Mouse (Mus musculus) hindbrain, embryonic 14.5 days (tissue): ENCODE measurements around the gene Itgam. TPM values are rescaled to one million over a fixed set of nuclear protein-coding genes. Genes with fewer than 3 reads are reported as not detected.
"Not testable (repeated sequence)": the region's sequence is repeated elsewhere in the genome, so short reads cannot be mapped to it uniquely, and the experiment has no call there.

Source experiments
- ATAC-seq: fragments of 200-750 bp; cut with Nextera tagmentation; 2 replicates; pipeline ENCODE4 v1.8.0; 2017; ENCODE audit warnings: moderate number of reproducible peaks, mild to moderate bottlenecking, moderate TSS enrichment, moderate library complexity; ENCODE audit not compliant: low FRiP score
- DNase-seq: peaks from one replicate; pipeline ENCODE4 v3.0.0-alpha.2; 2015; ENCODE audit warnings: low spot score
- H3K27ac ChIP-seq: fragments of 300-500 bp; sonication (generic); 2 replicates; pipeline ENCODE4 v1.5.1; 2014; ENCODE audit warnings: mild to moderate bottlenecking, moderate library complexity
- H3K27me3 ChIP-seq: fragments of 300-500 bp; sonication (generic); 2 replicates; pipeline ENCODE4 v1.6.1; 2014; ENCODE audit warnings: mild to moderate bottlenecking, low read length, mixed read lengths; ENCODE audit not compliant: control insufficient read depth, insufficient read depth
- H3K36me3 ChIP-seq: fragments of 300-500 bp; sonication (generic); replicated peaks from 2 replicates; pipeline ENCODE4 v1.6.1; 2014; ENCODE audit not compliant: control insufficient read depth, insufficient read depth
- H3K4me1 ChIP-seq: fragments of 300-500 bp; sonication (generic); replicated peaks from 2 replicates; pipeline ENCODE4 v1.6.1; 2014; ENCODE audit warnings: antibody characterized with exemption, low read length, mixed read lengths; ENCODE audit not compliant: control insufficient read depth, insufficient read depth
- H3K4me2 ChIP-seq: fragments of 300-500 bp; sonication (generic); replicated peaks from 2 replicates; pipeline ENCODE4 v1.6.1; 2014; ENCODE audit warnings: mild to moderate bottlenecking, moderate library complexity
- H3K4me3 ChIP-seq: fragments of 300-500 bp; sonication (generic); replicated peaks from 2 replicates; pipeline ENCODE4 v1.5.1; 2014; ENCODE audit warnings: mild to moderate bottlenecking, low read length
- H3K9ac ChIP-seq: fragments of 300-500 bp; sonication (generic); 2 replicates; pipeline ENCODE4 v1.6.1; 2014
- H3K9me3 ChIP-seq: fragments of 300-500 bp; sonication (generic); 2 replicates; pipeline ENCODE4 v1.6.1; 2016; ENCODE audit warnings: low read length; ENCODE audit not compliant: control insufficient read depth
- WGBS: fragments of 180-500 bp; shearing (Covaris S2); extraction: QIAGEN DNeasy Blood & Tissue Kit; methylation state at CpG from one replicate; pipeline ENCODE4 v1.1.7; 2014; 5-methylcytosine and 5-hydroxymethylcytosine counted together
- polyA plus RNA-seq: library from polyadenylated mRNA; unstranded; fragments of >200 nt; fragmentation: Nextera tagmentation; extraction: Ambion mirVana; gene quantifications from 2 replicates; pipeline ENCODE4 v1.2.1, GENCODE M21; 2014

The Itgam gene
- polyA plus RNA-seq, result 0.60 and 0.88 TPM in 2 replicates

- no peaks in the 10 kb centered on the region for H3K4me1 ChIP-seq
- no peaks in the 10 kb centered on the region for H3K27me3 ChIP-seq
- H3K9me3 ChIP-seq, result no peaks in the 10 kb centered on the region
- H3K27ac ChIP-seq, result no peak within 1 kb of the TSS
- ATAC-seq, result no peak
- no peak within 1 kb of the TSS for H3K9ac ChIP-seq
- DNase-seq, result no peak
- H3K36me3 ChIP-seq, result no peaks in the 10 kb centered on the region
- no peak within 1 kb of the TSS for H3K4me3 ChIP-seq
- H3K4me2 ChIP-seq, result no peak within 1 kb of the TSS
- 93% methylated on average over 7 of the region's 7 CpGs for WGBS
Measured at GRCm38 (mm10) chr7:128062456-128062855, at the start of gene Itgam, which contains the start of gene Gm49368. Itgam (plus strand) TSS chr7:128062640. Gm49368 (plus strand) TSS chr7:128062683.

DNA sequence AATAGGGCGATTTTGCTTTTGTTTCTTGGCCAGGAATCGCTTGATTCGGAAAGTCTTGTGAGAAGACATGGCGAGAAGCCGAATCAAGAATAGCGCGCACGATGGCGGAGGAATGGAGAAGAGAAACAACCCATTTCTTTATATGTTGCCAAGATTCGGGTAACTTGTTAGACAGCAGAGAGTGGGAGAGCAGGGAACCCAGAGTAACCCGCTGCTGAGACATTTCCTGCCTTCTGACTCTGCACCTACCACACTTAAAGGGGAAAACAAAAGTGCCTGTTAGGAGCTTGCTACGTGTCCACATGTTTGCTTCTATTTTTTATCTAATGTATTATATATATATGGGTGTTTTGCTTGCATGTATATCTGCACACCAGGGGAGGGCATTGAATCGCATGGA lies 49.3 kb upstream of the Itgam start:
- Histone ChIP-seq H3K27me3 (no peaks in the 10 kb centered on the region), H3K4me1 (no peaks in the 10 kb centered on the region), H3K4me3 (no peak overlapping the region), H3K9me3 (no peaks in the 10 kb centered on the region), H3K27ac (no peak overlapping the region), H3K36me3 (no peaks in the 10 kb centered on the region), H3K9ac (no peak overlapping the region), H3K4me2 (no peak overlapping the region)
- ATAC-seq, result no peak
- WGBS, result 91% methylated on average over 13 of the region's 13 CpGs
- DNase-seq, result no peak

DNA sequence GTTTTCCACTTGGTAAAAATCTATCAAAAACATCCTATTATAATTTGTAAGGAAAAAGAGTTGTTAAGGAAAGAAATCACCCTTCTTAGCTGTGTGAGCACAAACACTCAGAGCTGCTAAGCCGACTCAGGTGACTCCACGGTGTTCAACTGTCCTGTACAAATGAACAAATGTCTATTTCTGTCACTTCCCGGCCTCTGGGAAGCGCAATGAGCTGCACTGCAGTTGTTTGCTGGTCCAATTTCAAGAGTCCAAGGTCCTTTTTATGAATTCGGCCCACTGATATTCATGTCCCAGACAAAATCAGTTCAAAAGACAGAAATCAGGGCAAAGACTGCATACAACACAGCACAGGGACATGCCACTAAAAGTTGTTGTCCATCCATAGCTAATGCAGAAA lies 46.3 kb upstream of the Itgam start:
- not testable (repeated sequence) for H3K4me2 ChIP-seq, ATAC-seq, DNase-seq, H3K9me3 ChIP-seq, H3K4me1 ChIP-seq, H3K27me3 ChIP-seq, H3K9ac ChIP-seq, H3K4me3 ChIP-seq, H3K27ac ChIP-seq, H3K36me3 ChIP-seq
- 85% methylated on average over 5 of the region's 5 CpGs for WGBS

- ATAC-seq, result no peak
- no peak for DNase-seq
- no peaks in the 10 kb centered on the region for H3K27me3 ChIP-seq
- H3K9ac ChIP-seq, result no peak overlapping the region
- H3K36me3 ChIP-seq, result no peaks in the 10 kb centered on the region
- no peaks in the 10 kb centered on the region for H3K4me1 ChIP-seq
- no peak overlapping the region for H3K4me2 ChIP-seq
- H3K27ac ChIP-seq, result no peak overlapping the region
- no peaks in the 10 kb centered on the region for H3K9me3 ChIP-seq
- H3K4me3 ChIP-seq, result no peak overlapping the region
- WGBS, result 91% methylated on average over 6 of the region's 6 CpGs
Measured at GRCm38 (mm10) chr7:128016650-128017049, 45.8 kb upstream of the Itgam start.

- Histone ChIP-seq H3K4me2 (no peak overlapping the region), H3K9me3 (no peaks in the 10 kb centered on the region), H3K27me3 (no peaks in the 10 kb centered on the region), H3K27ac (no peak overlapping the region), H3K4me1 (no peaks in the 10 kb centered on the region), H3K4me3 (no peak overlapping the region), H3K36me3 (no peaks in the 10 kb centered on the region), H3K9ac (no peak overlapping the region)
- ATAC-seq, result no peak
- no peak for DNase-seq
- WGBS, result 93% methylated on average over 3 of the region's 3 CpGs
Measured at GRCm38 (mm10) chr7:128018275-128018674, 44.2 kb upstream of the Itgam start.

- no peaks in the 10 kb centered on the region for H3K36me3 ChIP-seq
Measured at GRCm38 (mm10) chr7:128019187-128019586, 43.3 kb upstream of the Itgam start.

GRCm38 (mm10) chr7:128022974-128023373 lies 39.5 kb upstream of the Itgam start:
- H3K9me3 ChIP-seq, result no peaks in the 10 kb centered on the region
- no peak for ATAC-seq
- no peak overlapping the region for H3K4me2 ChIP-seq
- H3K4me3 ChIP-seq, result no peak overlapping the region
- DNase-seq, result no peak
- WGBS, result 66% methylated on average over 8 of the region's 8 CpGs
- no peaks in the 10 kb centered on the region for H3K27me3 ChIP-seq
- no peak overlapping the region for H3K27ac ChIP-seq
- H3K4me1 ChIP-seq, result no peaks in the 10 kb centered on the region
- no peaks in the 10 kb centered on the region for H3K36me3 ChIP-seq
- H3K9ac ChIP-seq, result no peak overlapping the region

More at GRCm38 (mm10) chr7:128019187-128019586, 43.3 kb upstream of the Itgam start:
- H3K4me1 ChIP-seq, result no peaks in the 10 kb centered on the region
- no peak overlapping the region for H3K9ac ChIP-seq
- no peak for ATAC-seq
- H3K4me2 ChIP-seq, result no peak overlapping the region
- no peaks in the 10 kb centered on the region for H3K9me3 ChIP-seq
- no peak overlapping the region for H3K27ac ChIP-seq
- DNase-seq, result no peak
- H3K4me3 ChIP-seq, result no peak overlapping the region
- H3K27me3 ChIP-seq, result no peaks in the 10 kb centered on the region
- WGBS, result 85% methylated on average over 2 of the region's 2 CpGs

- H3K4me2 ChIP-seq, result no peak overlapping the region
- WGBS, result 94% methylated on average over 4 of the region's 4 CpGs
- ATAC-seq (no peak), DNase-seq (no peak)
- H3K27ac ChIP-seq, result no peak overlapping the region
- no peaks in the 10 kb centered on the region for H3K27me3 ChIP-seq
- no peak overlapping the region for H3K4me3 ChIP-seq
- H3K9me3 ChIP-seq, result no peaks in the 10 kb centered on the region
- H3K9ac ChIP-seq, result no peak overlapping the region
- no peaks in the 10 kb centered on the region for H3K36me3 ChIP-seq
- no peaks in the 10 kb centered on the region for H3K4me1 ChIP-seq
Measured at GRCm38 (mm10) chr7:128023565-128023964, 38.9 kb upstream of the Itgam start.

GRCm38 (mm10) chr7:128024364-128024763 lies 38.1 kb upstream of the Itgam start:
- WGBS, result 96% methylated on average over 9 of the region's 9 CpGs
- ATAC-seq, result no peak

DNA sequence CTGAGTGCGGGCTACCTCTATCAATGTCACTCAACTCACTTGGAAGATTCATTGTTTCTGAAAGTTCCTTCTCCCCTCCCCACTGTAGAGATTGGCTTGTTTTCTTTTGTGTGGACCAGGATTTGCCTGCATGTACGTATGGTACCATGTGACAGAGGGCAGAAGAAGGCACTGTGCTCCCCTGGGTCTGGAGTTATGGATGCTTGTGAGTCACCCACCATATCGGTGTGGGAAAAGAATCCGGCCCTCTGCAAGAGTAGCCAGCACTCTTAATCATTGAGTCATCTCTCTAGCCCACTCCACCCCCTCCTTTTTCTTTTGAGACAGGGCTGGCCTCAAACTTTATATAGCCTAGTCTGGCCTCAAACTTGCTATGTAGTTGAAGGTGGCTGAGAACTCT lies 37.5 kb upstream of the Itgam start:
- Histone ChIP-seq H3K4me2 (no peak overlapping the region), H3K27ac (no peak overlapping the region), H3K27me3 (no peaks in the 10 kb centered on the region), H3K9me3 (no peaks in the 10 kb centered on the region), H3K4me3 (no peak overlapping the region), H3K4me1 (no peaks in the 10 kb centered on the region), H3K9ac (no peak overlapping the region), H3K36me3 (no peaks in the 10 kb centered on the region)
- DNase-seq (no peak), ATAC-seq (no peak)
- 97% methylated on average over 4 of the region's 4 CpGs for WGBS

More at GRCm38 (mm10) chr7:128024364-128024763, 38.1 kb upstream of the Itgam start:
- no peak for DNase-seq
- no peak overlapping the region for H3K27ac ChIP-seq
- no peaks in the 10 kb centered on the region for H3K9me3 ChIP-seq
- H3K4me1 ChIP-seq, result no peaks in the 10 kb centered on the region
- H3K9ac ChIP-seq, result no peak overlapping the region
- H3K4me3 ChIP-seq, result no peak overlapping the region
- H3K27me3 ChIP-seq, result no peaks in the 10 kb centered on the region
- H3K4me2 ChIP-seq, result no peak overlapping the region
- no peaks in the 10 kb centered on the region for H3K36me3 ChIP-seq
